Mouse (Mus musculus) G1E (cell line): ENCODE measurements around the gene Prl3c1.
"Not testable (repeated sequence)": the region's sequence is repeated elsewhere in the genome, so short reads cannot be mapped to it uniquely, and the experiment has no call there.

Source experiments
- CTCF ChIP-seq: IDR thresholded peaks from 2 replicates; pipeline ENCODE4 v1.5.1; 2012; ENCODE audit warnings: low read depth, low read length, inconsistent platforms, mixed read lengths
- POLR2AphosphoS5 ChIP-seq: IDR thresholded peaks from 2 replicates; pipeline ENCODE4 v1.6.1; 2012; ENCODE audit warnings: low read depth, low read length, inconsistent platforms; ENCODE audit not compliant: insufficient replicate concordance
- TAL1 ChIP-seq: conservative IDR thresholded peaks from 2 replicates; pipeline ENCODE4 v1.6.1; 2012; ENCODE audit warnings: low read depth, low read length, inconsistent platforms, mixed read lengths

- TF ChIP-seq CTCF, TAL1, POLR2AphosphoS5: not testable (repeated sequence)
These were observed 40.0 kb upstream of the Prl3c1 start, which contains the start of gene Prl3d3 for GRCm38 (mm10) chr13:27156490-27156889.
